Mouse (Mus musculus): ENCODE results near the gene Fam207a. TPM values are rescaled to one million over a fixed set of nuclear protein-coding genes. Genes with fewer than 3 reads are reported as not detected.

Fam207a gene
- polyA plus RNA-seq, 1 experiment: not detected

DNA sequence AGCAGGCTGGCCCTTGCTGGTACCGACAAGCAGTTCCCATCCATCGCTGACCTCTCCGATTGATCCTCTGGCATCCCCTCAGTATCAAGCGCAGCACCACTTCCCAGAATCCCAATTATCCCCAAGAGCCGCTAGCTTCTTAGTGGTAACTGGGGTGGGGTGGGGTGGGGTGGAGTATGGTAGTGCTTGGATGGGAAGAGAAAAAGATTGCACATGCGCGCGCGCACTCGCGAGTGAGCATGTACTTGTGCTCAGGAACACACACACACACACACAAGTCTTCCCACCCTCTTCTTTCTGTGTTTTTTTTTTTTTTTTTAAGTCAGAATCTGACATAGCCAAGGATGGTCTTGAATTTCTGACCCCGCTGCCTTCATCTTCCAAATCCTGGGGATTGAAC lies 7.2 kb upstream of the Fam207a start:
- peak overlapping the region; percentile 16; the same call in 1 of the 2 replicates for H3K4me3 ChIP-seq (ENCODE audit: insufficient read depth, low read depth, low read length)
- H3K4me1 ChIP-seq (ENCODE audit: control insufficient read depth, insufficient read depth, low read length): peaks cover 8% of the 10 kb centered on the region; the same call in 1 of the 2 replicates
- no peak overlapping the region for H3K27ac ChIP-seq (ENCODE audit: insufficient read depth, low read depth, low read length)
- TF ChIP-seq POLR2A (IDR thresholded peaks at IDR 0.05; ENCODE audit: insufficient read depth, low read depth, low read length) (no peak), CTCF (IDR thresholded peaks at IDR 0.05; ENCODE audit: insufficient read depth, low read depth, low read length) (no peak)
- 47% methylated on average over 12 of the region's 12 CpGs for WGBS

- Histone ChIP-seq H3K4me3 (ENCODE audit: insufficient read depth, low read depth, low read length) (peak overlapping the region; percentile 16; the same call in 1 of the 2 replicates), H3K4me1 (ENCODE audit: control insufficient read depth, insufficient read depth, low read length) (peaks cover 8% of the 10 kb centered on the region; the same call in 1 of the 2 replicates), H3K27ac (ENCODE audit: insufficient read depth, low read depth, low read length) (no peak overlapping the region)
- WGBS: 17% methylated on average over 18 of the region's 18 CpGs
- TF ChIP-seq POLR2A (IDR thresholded peaks at IDR 0.05; ENCODE audit: insufficient read depth, low read depth, low read length): no peak
- no peak for TF ChIP-seq CTCF (IDR thresholded peaks at IDR 0.05; ENCODE audit: insufficient read depth, low read depth, low read length)
Observed at GRCm38 (mm10) chr10:77522021-77522731, 6.6 kb upstream of the Fam207a start.

DNA sequence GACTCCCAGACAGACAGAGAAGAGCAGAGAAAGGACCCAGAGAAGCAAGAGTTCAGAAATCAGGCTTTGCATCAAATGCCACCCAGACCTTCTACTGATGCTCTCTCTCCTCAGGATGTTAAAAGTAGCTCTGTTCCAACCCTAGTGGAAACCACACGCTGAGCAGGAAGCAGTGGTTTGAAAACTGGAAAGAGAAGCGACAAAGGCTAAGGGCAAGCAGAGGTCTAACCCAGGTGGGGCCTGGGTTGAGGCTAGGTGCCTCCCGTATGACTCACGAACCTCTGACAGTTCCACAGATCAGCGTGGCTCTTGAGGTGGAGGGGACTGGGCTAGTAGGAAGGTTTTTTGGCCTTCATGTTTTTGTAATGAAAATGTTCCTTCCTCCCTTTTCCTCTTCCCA lies 4.9 kb upstream of the Fam207a start:
- H3K27ac ChIP-seq (ENCODE audit: insufficient read depth, low read depth, low read length): no peak overlapping the region

DNA sequence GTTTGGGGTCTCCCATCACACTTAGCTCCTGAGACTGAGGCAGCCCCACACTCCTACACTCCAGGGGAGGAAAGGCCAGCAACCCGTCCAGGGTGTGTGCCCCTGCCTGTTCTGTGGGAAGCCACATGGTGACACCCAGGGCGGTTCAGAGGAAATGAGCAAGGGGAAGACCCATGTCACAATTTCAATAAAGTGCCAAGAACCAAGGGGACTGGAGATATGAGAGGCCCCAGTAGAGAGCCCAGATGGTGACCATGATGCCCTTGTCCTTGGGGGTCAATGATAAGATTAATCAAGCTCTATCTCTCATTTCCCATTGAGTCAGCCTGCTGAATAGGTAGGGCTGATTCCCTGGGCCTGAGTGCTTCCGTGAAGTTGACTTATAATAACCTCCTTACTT lies 3.6 kb upstream of the Fam207a start:
- Histone ChIP-seq H3K27ac (ENCODE audit: insufficient read depth, low read depth, low read length) (no peak overlapping the region), H3K4me3 (ENCODE audit: insufficient read depth, low read depth, low read length) (no peak overlapping the region), H3K4me1 (ENCODE audit: control insufficient read depth, insufficient read depth, low read length) (peaks cover 16% of the 10 kb centered on the region; the same call in 1 of the 2 replicates)
- TF ChIP-seq CTCF (IDR thresholded peaks at IDR 0.05; ENCODE audit: insufficient read depth, low read depth, low read length) (no peak), POLR2A (IDR thresholded peaks at IDR 0.05; ENCODE audit: insufficient read depth, low read depth, low read length) (no peak)
- WGBS: 84% methylated on average over 3 of the region's 3 CpGs

More for the DNA sequence above, 4.9 kb upstream of the Fam207a start:
- no peak overlapping the region for H3K4me3 ChIP-seq (ENCODE audit: insufficient read depth, low read depth, low read length)
- H3K4me1 ChIP-seq (ENCODE audit: control insufficient read depth, insufficient read depth, low read length): peaks cover 13% of the 10 kb centered on the region; the same call in 1 of the 2 replicates
- TF ChIP-seq POLR2A (IDR thresholded peaks at IDR 0.05; ENCODE audit: insufficient read depth, low read depth, low read length): no peak
- TF ChIP-seq CTCF (IDR thresholded peaks at IDR 0.05; ENCODE audit: insufficient read depth, low read depth, low read length): no peak
- 86% methylated on average over 5 of the region's 5 CpGs for WGBS

GRCm38 (mm10) chr10:77517801-77518200 lies 2.2 kb upstream of the Fam207a start:
- H3K27ac ChIP-seq (ENCODE audit: insufficient read depth, low read depth, low read length): no peak overlapping the region
- peaks cover 16% of the 10 kb centered on the region; the same call in 1 of the 2 replicates for H3K4me1 ChIP-seq (ENCODE audit: control insufficient read depth, insufficient read depth, low read length)
- no peak overlapping the region for H3K4me3 ChIP-seq (ENCODE audit: insufficient read depth, low read depth, low read length)
- WGBS: 93% methylated on average over 5 of the region's 5 CpGs
- TF ChIP-seq CTCF (IDR thresholded peaks at IDR 0.05; ENCODE audit: insufficient read depth, low read depth, low read length) (no peak), POLR2A (IDR thresholded peaks at IDR 0.05; ENCODE audit: insufficient read depth, low read depth, low read length) (no peak)

DNA sequence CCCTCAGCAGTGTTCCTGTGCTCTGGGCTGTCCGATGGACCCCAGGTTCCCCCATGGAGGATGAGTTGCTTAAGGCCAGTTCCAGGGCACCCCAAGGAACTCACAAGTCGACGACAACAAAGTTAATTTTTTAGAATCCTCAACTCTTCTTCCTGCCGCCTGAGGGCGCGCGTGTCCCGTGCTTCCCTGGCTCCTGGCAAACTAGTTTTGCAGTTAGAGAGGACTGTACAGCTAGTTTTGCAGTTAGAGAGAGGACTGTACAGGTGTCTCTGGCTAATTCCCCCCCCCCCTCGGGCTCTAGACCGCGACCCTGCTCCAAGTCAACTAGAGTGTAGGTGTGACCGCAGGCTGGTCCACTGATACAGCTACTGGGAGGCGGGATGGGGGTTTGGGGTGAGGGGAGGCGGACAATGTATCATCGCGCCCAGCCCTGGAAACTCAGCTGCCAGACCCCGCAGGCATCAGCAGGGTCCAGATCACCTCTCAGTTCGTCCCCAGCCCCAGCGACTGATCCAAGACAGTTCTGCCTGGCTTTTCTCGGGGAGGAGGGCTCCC lies 1.6 kb upstream of the Fam207a start:
- TF ChIP-seq CTCF (IDR thresholded peaks at IDR 0.05; ENCODE audit: insufficient read depth, low read depth, low read length) (peak; percentile 85), POLR2A (IDR thresholded peaks at IDR 0.05; ENCODE audit: insufficient read depth, low read depth, low read length) (no peak)
- 22% methylated on average over 20 of the region's 20 CpGs for WGBS
- no peak overlapping the region for H3K4me3 ChIP-seq (ENCODE audit: insufficient read depth, low read depth, low read length)
- H3K27ac ChIP-seq (ENCODE audit: insufficient read depth, low read depth, low read length): no peak overlapping the region
- H3K4me1 ChIP-seq (ENCODE audit: control insufficient read depth, insufficient read depth, low read length): peaks cover 10% of the 10 kb centered on the region; the same call in 1 of the 2 replicates

GRCm38 (mm10) chr10:77516379-77516951 lies 880 bp upstream of the Fam207a start:
- 26% methylated on average over 14 of the region's 14 CpGs for WGBS
- TF ChIP-seq CTCF (IDR thresholded peaks at IDR 0.05; ENCODE audit: insufficient read depth, low read depth, low read length) (no peak), POLR2A (IDR thresholded peaks at IDR 0.05; ENCODE audit: insufficient read depth, low read depth, low read length) (no peak)
- Histone ChIP-seq H3K4me1 (ENCODE audit: control insufficient read depth, insufficient read depth, low read length) (peaks cover 8% of the 10 kb centered on the region; the same call in 1 of the 2 replicates), H3K4me3 (ENCODE audit: insufficient read depth, low read depth, low read length) (peak overlapping the region; percentile 96), H3K27ac (ENCODE audit: insufficient read depth, low read depth, low read length) (no peak overlapping the region; the same call in 1 of the 2 replicates)

DNA sequence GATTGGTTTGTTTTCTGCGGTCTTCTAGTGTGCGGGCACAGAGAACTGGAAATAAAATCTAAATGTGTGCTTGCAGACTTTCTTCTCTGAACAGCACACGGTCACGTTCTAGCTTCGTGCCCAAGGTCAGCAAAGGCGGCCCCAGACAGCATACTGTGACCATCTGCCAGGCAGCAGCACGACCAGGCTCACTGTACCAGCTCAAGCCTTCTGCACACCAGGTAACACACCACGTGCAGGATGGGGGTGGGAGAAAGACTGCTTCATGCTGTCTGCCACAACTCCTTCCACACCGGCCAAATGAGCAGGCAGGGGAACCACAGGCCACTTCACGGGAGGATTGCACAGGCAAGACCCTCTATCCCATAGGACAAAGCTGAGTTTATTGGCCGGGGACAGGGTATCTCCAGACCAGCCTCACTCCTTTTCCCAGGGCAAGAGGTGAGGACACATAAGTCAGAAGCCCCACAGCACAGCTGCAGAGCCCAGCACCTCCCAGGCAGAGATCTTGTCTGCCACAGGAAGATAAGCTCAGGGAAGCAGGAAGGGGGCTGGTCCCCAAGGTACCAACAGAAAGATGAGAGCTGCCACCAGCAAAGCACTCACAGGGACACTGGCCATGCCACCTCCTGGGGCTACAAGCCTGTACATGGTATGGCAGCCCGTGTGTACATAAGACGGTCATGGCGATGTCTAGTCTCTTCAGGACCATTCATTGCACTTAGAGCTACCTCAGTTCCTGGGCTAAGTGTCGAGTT lies 5.2 kb downstream of the Fam207a start:
- H3K4me3 ChIP-seq (ENCODE audit: insufficient read depth, low read depth, low read length): no peak overlapping the region
- TF ChIP-seq CTCF (IDR thresholded peaks at IDR 0.05; ENCODE audit: insufficient read depth, low read depth, low read length): no peak
- TF ChIP-seq POLR2A (IDR thresholded peaks at IDR 0.05; ENCODE audit: insufficient read depth, low read depth, low read length): no peak
- WGBS: 82% methylated on average over 15 of the region's 15 CpGs
- no peak overlapping the region for H3K27ac ChIP-seq (ENCODE audit: insufficient read depth, low read depth, low read length)
- H3K4me1 ChIP-seq (ENCODE audit: control insufficient read depth, insufficient read depth, low read length): peaks cover 20% of the 10 kb centered on the region

Data from olfactory bulb, adult 2 months (tissue).